Mouse (Mus musculus): ENCODE results near the gene Rap2a. TPM values are rescaled to one million over a fixed set of nuclear protein-coding genes. Genes with fewer than 3 reads are reported as not detected.

Gene Rap2a
- total RNA-seq, 2 experiments from 2014 or later = 93.6 to 96.1 TPM

DNA sequence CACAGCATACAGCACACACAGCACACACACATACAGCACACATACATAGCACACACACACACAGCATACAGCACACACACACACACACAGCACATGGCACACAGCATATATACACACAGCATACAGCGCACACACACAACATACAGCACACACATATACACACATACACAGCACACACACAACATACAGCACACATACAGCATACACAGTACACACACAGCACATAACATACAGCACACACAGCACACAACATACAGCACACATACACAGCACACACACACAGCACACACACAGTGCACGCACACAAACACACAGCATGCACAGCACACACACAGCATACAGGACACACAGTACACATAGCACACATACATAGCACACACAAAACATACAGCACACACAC lies 60.9 kb downstream of the Rap2a start:
- DNase-seq (ENCODE audit: low spot score in 2 of 2) = no peak

DNA sequence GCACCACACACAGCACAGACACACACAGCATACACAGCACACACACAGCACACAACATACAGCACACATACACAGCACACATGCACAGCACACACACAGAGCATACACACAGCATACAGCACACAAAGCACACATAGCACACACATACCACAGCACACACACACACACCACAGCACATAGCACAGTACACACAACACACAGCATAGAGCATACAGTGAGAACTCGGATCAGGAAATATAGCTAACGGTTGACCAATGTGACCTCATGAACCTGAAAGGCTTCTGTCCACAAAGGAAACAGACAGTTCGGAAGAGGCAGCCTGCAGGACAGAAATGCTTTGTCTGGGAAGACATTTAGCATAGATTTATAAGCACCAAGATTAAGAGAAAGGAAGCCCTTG lies 61.4 kb downstream of the Rap2a start:
- no peak for DNase-seq (ENCODE audit: low spot score in 2 of 2)

DNA sequence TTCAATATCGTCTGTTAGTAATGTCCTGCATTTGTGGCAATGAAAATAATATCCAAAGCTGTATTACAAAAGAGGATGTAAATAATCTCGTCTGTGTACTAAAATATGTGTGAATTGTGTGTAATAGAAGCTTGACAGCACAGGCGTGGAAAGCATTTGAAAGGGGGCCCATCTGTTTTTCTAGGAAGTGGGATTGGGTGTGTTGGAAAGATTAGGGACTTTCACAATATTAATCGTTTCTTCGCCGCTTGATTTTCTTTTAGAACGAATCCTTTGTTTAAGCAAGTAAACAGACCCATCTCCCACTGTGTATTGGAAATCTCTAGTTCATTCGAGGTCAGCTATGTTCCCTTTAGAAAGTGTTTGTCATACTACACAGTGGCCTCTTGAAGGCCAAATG lies 64.2 kb downstream of the Rap2a start:
- DNase-seq (ENCODE audit: low spot score in 2 of 2) = no peak

DNA sequence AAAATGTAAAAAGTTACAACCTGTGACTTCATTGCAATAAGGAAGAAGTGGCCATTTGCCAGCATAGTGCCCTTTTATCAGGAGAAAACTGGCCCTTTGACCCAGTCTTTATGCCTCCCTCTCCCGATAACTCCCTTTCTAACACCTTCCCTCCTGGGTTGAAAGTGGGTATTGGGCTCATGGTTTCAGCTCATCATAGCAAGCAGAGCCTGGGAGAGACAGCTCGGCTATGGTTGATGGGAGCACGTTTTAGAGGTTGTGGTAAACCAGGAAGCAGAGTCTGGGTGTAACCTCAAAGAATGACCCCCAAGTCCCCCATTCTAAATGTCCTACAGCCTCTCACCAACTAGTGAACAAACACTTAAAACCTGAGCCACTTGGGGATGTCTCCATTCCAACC lies 64.7 kb downstream of the Rap2a start:
- no peak for DNase-seq (ENCODE audit: low spot score in 2 of 2)

DNA sequence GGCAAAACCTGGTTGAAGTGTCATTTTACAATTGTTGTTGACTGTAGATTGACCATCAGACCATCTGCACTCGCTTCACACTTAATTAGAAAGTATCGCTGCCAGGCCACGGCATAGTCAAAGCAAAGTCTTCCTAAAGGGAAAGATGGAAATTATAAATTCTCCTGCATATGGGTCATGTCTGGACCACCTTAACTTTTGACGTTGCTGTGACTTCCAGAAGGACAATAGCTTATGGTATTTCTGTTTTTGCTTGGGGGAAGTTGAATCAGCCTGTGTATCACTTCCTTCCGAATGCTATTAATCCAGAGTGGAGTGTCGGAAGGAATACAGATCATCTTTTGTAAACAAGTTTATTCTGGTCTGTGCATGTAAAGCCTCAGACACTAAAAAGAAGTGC lies 65.6 kb downstream of the Rap2a start:
- DNase-seq (ENCODE audit: low spot score in 2 of 2) = no peak

DNA sequence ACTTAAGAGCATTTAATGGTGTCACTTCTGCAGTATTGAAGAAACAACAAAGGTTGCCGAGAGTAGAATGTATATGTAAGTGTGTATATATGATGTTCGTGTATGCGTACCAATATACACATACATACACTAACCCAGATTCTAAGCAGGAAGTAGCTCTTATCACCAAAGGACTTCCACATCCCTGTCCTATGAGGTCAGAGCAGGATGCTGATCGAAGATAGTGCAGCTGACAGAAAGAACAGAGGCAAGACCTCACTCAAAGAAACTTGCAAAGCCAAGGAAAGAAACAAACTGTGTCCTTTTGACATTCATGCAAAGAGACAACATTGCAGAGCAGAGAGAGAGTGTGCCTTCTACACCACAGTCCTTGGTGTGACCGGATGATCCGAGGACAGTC lies 66.3 kb downstream of the Rap2a start:
- DNase-seq (ENCODE audit: low spot score in 2 of 2) = no peak

DNA sequence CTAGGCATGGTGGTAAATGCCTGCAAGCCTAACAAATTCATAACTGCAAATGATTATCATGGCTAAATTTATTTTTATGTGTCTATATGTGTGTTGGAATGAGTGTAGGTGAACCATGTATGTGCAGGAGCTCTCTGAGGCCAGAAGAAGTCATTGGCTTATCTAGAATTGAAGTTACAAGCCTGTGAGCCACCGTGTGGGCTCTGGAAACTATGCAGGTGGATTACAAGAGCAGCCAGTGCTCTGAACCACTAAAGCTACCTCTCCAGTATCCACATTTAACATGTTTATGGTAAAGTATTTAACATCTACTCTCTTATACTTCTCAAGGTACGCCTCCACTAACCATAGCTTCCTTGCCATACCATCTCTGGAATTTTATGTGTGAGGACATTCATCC lies 66.7 kb downstream of the Rap2a start:
- DNase-seq (ENCODE audit: low spot score in 2 of 2) = no peak

Other genes starting within 250 kb of the Rap2a start
- 100 to 1,000 TPM; 201 to 204 TPM for gene Mbnl2, start 202.8 kb upstream of the Rap2a start, total RNA-seq (2021)